Mouse (Mus musculus): ENCODE data around the gene St6gal1.

GRCm38 (mm10) chr16:23226601-23227351 is 2.2 kb downstream of the St6gal1 start:
- TF ChIP-seq POLR2A (IDR thresholded peaks at IDR 0.05; ENCODE audit: borderline replicate concordance, extremely low read depth, insufficient read depth, insufficient read length, poor library complexity, severe bottlenecking): peak; percentile 29; the same call in 1 of the 2 replicates
- TF ChIP-seq CTCF (IDR thresholded peaks at IDR 0.05; ENCODE audit: borderline replicate concordance, extremely low read depth, insufficient read depth, insufficient read length): no peak

Data from brain, embryonic 14.5 days (tissue).